Mouse (Mus musculus) embryo, embryonic 10 days (tissue): ENCODE data around the gene Letm1.

Experiments
- DNase-seq: peaks from one replicate; pipeline ENCODE4 v3.0.0-alpha.2; 2015; ENCODE audit warnings: low spot score

Letm1 gene

GRCm38 (mm10) chr5:33738341-33738740 lies 44.3 kb downstream of the Letm1 start:
- no peak for DNase-seq

- peak; percentile 90 for DNase-seq
Measured at GRCm38 (mm10) chr5:33737903-33738321, 44.7 kb downstream of the Letm1 start.

GRCm38 (mm10) chr5:33736230-33736629 lies 46.4 kb downstream of the Letm1 start:
- no peak for DNase-seq

- no peak for DNase-seq
Measured at GRCm38 (mm10) chr5:33735412-33736092, 47.1 kb downstream of the Letm1 start.

- DNase-seq: no peak
Measured at GRCm38 (mm10) chr5:33733837-33734236, 48.8 kb downstream of the Letm1 start.

- DNase-seq: no peak
Measured at GRCm38 (mm10) chr5:33731051-33731450, 51.6 kb downstream of the Letm1 start.

- DNase-seq: no peak
Measured at GRCm38 (mm10) chr5:33730516-33730915, 52.1 kb downstream of the Letm1 start.

- no peak for DNase-seq
Measured at GRCm38 (mm10) chr5:33728841-33729240, 53.8 kb downstream of the Letm1 start.

GRCm38 (mm10) chr5:33726891-33727290 lies 55.7 kb downstream of the Letm1 start:
- no peak for DNase-seq

- no peak for DNase-seq
Measured at GRCm38 (mm10) chr5:33726081-33726647, 56.5 kb downstream of the Letm1 start.

GRCm38 (mm10) chr5:33723641-33724465 lies 58.8 kb downstream of the Letm1 start:
- DNase-seq: peak; percentile 75

GRCm38 (mm10) chr5:33723019-33723640 lies 59.5 kb downstream of the Letm1 start:
- peak; percentile 64 for DNase-seq

GRCm38 (mm10) chr5:33722266-33723018 lies 60.2 kb downstream of the Letm1 start:
- DNase-seq: peak; percentile 68

GRCm38 (mm10) chr5:33721541-33722265 lies 60.9 kb downstream of the Letm1 start, which contains the start of gene Fgfr3:
Gene Fgfr3, plus strand, starts transcription at chr5:33721674.
- peak; percentile 87 for DNase-seq

GRCm38 (mm10) chr5:33720852-33721490 lies 61.6 kb downstream of the Letm1 start:
- no peak for DNase-seq

- DNase-seq: no peak
Measured at GRCm38 (mm10) chr5:33718460-33718859, 64.2 kb downstream of the Letm1 start.

GRCm38 (mm10) chr5:33716467-33716866 lies 66.2 kb downstream of the Letm1 start:
- no peak for DNase-seq

- DNase-seq: peak; percentile 60
Measured at GRCm38 (mm10) chr5:33715182-33715581, 67.4 kb downstream of the Letm1 start.

- no peak for DNase-seq
Measured at GRCm38 (mm10) chr5:33712550-33712949, 70.1 kb downstream of the Letm1 start.

GRCm38 (mm10) chr5:33709037-33709436 lies 73.6 kb downstream of the Letm1 start:
- DNase-seq: no peak
